Mouse (Mus musculus) cerebellum, postnatal 14 days (tissue): Measurements from ENCODE around the gene Fam83c.
A peak's percentile ranks its signal among the peaks of the same experiment; 100 is the strongest.

Source experiments
- DNase-seq, 2 experiments: peaks; one replicate each; pipeline ENCODE4 v3.0.0; 2021; ENCODE audit warnings: mixed read lengths in 2 of 2

The Fam83c gene

DNA sequence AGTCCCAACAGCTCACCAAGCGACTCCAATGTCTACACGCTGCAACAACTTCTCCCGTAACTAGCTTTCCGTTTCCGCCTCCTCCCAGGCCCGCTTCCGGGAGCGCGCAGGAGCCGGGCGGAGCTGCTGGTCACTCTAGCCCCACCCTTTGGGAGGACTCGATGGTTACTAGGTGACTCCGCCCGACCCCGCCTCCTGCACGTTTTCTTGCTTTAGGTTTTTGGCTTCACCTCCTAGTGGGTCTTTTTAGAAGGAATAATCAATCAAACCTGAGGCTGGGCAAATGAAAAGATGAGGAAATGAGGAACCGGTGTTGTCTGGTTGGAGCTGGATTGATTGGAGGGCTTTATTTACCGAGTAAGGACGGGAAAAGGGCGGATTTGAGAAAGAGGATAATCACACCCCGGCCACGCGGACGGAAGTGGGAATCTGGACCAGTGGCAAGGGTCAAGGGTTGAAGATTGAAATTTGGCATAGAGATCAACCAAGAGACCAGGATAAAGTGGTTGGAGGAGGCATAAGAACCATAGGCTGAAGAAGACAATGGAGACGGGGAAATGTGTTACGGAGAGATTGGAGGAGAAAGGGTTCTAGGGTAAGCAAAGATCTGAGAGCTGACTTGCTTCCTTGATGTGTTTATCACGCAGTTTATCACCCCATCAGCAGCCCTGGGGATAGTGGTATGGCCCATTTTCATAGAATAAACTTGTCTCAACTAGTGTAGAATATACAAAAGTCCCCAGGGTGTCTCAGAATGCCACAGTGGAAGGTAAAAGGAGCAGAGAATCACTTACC is 7.8 kb downstream of the Fam83c start, which contains the start of gene Eif6:
Gene Eif6, minus strand, starts transcription at position 296 of the 795 bp plus-strand sequence.
- DNase-seq = peak; percentile 85 to 87

DNA sequence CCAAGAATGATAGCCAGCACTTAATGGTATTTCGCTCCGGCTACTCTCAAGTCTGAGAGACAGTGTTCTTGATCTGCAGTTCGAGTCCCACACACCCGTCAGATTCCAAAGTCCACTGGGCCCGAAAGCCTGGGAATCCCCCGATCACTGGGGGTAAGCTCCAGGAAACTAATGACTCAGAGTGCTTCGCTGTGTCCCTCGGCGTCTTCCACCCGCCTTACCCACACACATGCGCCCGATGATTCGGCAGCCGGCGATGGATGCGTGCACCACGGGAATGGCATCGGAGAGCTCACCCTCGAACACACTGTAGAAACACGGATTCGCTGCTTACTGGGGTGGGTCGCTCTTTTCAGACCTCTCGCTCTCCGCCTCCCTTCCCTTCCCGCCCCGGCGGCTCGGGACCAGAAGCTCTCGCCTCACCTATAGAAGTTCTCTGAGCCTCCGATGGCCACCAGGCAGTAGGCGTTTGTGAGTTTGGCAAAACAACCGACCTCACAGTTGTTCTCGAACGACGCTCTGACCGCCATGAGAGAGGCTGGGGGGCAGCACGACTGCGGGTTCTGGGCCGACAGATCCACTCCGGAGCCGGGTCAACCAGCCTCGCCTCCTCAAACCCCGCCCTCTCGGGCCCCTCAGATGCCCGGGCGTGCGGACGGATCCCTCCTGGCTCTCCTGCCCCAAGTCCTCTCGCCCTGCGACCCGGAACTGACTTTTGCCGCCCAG is 8.6 kb downstream of the Fam83c start:
- no peak for DNase-seq

DNA sequence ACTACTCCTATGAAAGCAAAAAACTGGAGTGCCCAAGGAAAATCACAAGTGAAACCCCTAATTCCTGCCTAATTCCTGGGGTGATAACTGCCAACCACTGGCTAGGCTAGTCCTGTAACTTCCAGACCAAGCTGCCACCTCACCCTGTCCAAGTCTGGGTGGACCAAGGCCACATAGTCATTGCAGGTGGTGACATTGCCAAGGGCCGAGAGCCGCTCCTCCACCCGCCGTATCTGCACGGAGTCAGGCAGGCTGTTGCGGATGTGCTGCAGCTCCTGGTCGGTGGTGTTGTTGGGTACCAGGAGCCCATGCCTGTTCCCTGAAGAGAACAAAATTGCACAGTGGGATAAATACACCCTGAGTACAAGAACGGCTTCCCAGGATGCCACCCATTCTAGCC is 10.9 kb downstream of the Fam83c start:
- peak in 1 of 2 experiments; percentile 10 for DNase-seq

GRCm38 (mm10) chr2:155820779-155821178 is 13.9 kb downstream of the Fam83c start:
- peak in 1 of 2 experiments; percentile 27 for DNase-seq

DNA sequence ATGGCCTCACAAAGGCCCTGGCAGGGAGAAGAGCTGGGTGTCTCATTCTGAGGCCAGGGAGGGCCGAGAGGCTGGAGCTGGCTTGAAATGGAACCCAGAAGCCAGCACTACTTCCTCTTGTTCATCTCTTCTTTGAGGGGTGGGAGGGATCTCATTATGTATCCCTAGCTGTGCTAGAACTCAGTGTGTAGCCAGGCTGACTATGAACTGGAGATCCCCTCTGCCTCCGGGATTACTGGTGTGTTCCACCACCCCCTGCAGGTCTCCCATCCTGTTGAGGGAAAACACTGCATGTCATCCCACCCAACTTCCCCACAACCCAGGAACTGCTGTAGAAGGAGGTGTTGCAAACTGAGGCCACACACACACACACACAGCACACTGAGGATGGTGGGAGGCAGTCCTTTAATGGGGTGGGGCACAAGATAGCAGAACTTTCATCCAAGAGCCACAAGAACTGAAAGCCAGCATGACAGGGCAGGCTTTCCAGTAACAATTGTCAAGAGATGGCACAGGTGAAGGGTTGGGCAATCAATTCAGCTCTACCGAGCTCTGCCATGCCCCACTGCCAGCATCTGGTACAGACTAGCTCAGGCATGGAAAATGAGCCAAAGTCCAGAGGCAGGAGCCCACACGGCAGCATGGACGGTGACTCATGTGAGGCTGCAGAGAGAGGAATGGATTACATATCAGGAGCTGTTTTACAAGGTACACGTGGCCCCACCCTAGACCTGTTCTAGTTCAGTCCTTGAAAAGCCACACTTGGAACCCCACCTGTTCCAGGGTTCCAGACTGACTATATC is 15.0 kb downstream of the Fam83c start:
- peak; percentile 62 to 63 for DNase-seq

DNA sequence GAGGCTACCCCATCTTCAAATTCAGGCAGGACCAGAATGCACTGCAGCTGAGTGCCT is 15.4 kb downstream of the Fam83c start, which contains the start of gene BC029722:
Gene BC029722, minus strand, starts transcription at position 35 of the 57 bp plus-strand sequence.
- no peak for DNase-seq

DNA sequence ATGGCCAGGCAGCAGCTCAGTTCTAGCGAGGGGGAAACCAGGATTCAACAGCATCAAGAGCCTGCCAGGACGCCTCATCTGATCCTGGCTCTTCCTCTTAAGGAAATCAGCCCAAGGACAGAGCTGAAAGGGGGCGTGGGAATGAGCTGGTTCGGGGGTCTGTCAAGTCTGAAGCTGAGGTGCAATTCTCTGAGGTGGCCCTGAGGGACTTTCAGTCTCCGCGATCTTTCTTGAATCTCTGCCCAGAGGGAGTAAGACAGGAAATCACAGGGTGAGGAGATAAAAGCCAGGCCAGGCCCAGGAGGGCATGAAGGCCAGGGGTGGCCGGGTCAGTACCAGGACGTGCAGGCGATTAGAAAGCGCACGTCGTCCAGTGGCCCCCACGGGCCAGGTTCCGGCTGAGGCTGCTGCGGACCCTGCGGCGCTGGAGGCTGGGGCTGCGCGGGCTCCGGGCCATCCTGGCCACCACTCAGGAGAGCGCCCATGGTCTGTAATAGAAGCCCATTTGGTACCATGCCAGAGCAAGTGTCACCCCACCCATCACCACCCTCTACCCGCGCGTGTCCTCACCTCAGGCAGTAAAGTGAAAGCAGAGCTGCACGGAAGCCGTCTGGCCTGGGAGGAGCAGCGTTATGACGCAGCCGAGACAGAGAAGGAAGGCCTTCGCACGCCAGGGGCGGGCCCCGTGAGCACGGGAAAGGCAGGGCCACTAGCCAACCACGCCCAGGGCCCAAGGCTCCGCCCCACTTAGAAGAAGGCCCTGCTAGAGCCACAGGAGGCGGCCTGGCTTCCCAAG is 15.9 kb downstream of the Fam83c start:
- peak; percentile 89 to 90 for DNase-seq

GRCm38 (mm10) chr2:155817301-155818245 is 17.1 kb downstream of the Fam83c start:
- DNase-seq = peak; percentile 56 to 64

DNA sequence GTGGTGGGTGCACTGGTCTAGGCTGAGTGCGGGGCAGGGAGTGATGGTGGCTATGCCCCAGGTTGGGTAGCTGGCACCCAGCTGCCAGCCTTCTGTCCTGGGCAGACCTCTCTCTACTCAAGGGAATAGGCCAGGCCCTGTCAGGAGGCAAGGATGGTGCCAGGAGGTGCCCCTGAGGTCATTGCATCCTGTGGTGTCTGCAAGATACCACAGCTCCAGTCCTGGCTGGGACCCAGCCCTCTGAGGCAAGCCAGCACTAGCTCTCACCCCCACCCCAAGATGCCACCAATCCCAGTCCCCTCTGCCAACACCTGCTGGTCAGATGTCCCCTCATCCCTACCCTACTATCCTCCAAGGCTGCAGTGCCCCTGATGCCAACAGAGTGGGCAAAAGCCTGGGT is 18.5 kb downstream of the Fam83c start:
- peak; percentile 74 to 78 for DNase-seq

DNA sequence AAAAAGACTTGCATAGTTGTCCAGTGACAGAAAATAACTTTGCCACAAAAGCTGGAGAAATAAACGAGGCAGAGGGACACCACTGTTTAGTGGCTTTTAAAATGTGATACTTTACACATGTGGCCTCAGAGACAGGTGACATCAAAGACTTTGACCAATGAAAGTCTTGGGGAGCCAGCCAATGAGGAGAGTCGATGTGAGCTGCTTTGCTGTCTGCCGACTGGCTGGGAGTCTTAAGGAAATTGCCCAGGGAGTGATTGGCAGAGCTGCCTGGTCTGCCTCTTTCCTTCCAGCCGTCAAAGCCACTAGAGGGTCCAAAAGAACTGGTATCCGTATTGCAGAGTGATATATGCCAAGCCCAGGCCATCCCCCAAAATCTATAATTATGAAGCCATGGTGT is 19.8 kb downstream of the Fam83c start:
- DNase-seq = peak in 1 of 2 experiments; percentile 38

- peak in 1 of 2 experiments; percentile 12 for DNase-seq
Observed at GRCm38 (mm10) chr2:155812637-155813036, 22.0 kb downstream of the Fam83c start.

DNA sequence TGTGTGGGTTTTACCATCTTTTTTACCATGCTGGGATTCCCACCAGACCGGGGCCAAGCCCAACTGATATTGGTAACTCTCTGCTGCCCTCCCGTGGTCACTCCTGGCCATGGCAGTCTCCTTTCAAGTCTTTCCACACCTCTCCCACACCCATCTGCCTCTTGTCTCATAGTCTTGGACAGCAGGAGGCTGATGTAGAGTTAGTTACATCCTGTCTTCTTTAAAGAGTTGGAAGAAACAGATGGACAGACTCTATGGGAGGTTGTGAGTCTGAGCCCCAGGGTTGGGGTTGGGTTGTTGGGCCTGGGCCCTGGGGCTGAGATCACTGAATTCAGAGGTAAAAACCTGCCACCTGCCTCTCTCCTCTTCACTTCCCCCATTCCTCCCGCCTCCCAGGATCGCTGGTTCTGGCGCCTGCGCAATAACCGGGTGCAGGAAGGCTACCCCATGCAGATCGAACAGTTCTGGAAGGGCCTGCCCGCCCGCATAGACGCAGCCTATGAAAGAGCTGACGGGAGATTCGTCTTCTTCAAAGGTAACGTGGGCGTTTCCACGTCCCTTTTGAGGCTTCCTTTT is 22.7 kb downstream of the Fam83c start:
- peak; percentile 95 to 97 for DNase-seq

DNA sequence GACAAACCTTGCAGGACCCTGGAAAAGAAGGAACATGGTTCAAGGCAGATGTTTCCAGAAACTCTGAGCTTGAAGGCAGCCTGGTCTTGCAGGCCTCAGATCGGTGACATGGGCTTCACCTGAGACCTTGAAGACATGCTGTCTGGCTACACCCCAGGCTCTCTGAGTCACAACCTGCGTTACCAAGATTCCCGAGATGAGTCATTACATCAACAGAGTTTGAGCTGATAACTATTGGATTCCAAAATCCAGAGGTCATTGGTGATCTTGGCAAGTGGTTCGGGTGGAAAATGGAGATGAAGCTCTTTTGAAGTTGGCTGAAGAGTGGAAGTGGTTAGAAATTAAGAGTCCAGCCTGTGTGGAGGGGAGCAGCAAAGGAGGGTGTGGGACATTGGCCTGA is 25.0 kb downstream of the Fam83c start:
- DNase-seq = no peak

GRCm38 (mm10) chr2:155807408-155807807 is 27.2 kb downstream of the Fam83c start:
- no peak for DNase-seq

GRCm38 (mm10) chr2:155806548-155806947 is 28.1 kb downstream of the Fam83c start:
- DNase-seq = peak; percentile 87 to 92

DNA sequence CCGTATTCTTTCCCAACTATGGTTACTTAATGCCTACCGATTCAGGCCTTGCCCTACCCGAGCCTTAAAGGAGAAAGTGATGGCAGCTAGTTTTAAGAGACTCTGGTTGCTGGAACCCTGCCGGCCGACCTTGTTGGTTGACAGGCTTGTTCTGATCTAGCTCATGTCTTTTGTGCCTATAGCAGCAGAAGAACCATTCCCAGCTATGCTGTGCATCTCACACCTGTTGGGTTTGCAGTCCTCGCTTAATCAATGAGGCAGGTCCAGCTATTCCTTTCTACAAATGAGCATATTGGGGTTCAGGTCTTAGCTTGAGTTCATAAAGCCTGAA is 28.8 kb downstream of the Fam83c start:
- peak; percentile 55 to 58 for DNase-seq

DNA sequence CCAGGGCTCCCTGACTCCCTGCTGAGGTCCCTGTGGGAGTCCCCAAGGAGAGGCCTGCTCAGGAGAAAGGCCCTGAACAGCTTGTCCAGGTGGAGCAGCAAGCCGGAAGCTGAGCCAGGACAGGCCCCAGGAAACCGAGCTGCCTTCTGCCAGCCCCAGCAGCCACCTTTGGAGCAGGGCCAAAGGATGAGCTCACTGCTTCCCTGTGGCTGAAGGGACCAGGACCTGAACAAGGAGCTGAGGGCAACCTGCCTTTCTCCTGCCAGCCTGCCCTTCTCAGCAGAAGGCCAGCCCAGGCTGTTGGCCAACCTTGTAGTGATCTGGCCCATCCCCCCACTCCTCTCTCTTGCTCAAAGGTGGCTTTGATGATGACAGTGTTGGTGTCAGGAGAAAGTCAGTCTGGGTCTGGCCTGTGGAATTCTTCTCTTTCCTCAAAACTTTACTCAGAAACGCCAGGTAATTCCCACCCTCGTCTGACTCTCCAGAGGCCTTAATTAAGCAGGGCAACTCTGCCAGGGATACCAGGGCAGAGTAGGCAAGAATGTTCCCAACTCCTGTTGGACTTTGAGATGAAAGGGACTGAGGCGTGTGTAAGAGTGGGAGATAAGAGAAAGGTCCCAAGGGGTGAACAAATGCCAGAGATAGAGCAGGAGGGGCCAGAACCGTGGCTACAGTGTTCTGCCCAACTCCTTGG is 29.3 kb downstream of the Fam83c start:
- peak; percentile 99 to 100 for DNase-seq

DNA sequence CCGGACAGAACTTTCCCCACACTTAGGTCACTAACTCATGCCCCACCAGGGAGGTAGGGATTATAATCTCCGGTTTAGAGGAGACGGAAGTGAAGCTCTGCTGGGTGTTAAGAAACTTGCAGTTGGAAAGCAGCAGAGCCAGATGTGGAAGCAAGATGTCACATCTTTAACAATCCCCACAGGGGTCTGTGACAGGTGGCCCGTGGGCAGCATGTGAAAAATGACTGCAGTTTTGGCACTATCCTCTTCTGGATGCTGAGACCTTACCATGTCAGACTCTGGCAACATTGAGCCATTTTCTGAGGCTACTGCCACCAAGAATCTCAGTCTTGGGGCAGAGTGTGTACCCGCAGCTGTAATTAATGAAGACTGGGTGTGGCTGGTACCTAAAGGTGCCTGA is 30.6 kb downstream of the Fam83c start:
- no peak for DNase-seq

- DNase-seq = peak in 1 of 2 experiments; percentile 69
Observed at GRCm38 (mm10) chr2:155802761-155803160, 31.9 kb downstream of the Fam83c start.

DNA sequence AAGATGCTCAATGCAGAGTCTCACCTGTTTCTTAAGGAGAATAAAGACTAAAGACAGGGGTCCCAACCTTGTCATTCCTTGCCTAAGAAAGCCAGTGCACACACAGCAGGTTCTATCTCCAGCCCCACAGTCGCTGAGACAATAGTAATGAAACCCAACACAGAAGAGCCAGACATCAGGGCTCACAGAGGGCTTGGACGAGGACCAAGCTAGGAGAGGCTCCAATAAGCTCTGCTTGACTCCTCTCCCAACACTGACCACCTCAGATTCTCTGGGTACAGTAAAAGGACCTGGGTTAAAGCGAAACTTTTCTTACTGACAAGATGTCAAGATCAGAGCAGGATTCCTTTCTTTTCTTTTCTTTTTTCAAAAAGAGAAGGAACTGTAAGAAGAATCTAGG is 36.0 kb downstream of the Fam83c start:
- peak in 1 of 2 experiments; percentile 58 for DNase-seq
